Mouse (Mus musculus): ENCODE results near the gene Chsy1. TPM values are rescaled to one million over a fixed set of nuclear protein-coding genes. Genes with fewer than 3 reads are reported as not detected.

The Chsy1 gene
- polyA plus RNA-seq, 1 experiment from 2014 or later: 20.4 TPM

- H3K4me1 ChIP-seq (ENCODE audit: control insufficient read depth, insufficient read depth, low read length): peaks cover under 1% of the 10 kb centered on the region; the same call in 1 of the 2 replicates
- ATAC-seq (ENCODE audit: low FRiP score): no peak
- H3K9ac ChIP-seq (ENCODE audit: low read length): no peak overlapping the region
- DNase-seq (ENCODE audit: low spot score, missing footprints): no peak
- 71% methylated on average over 4 of the region's 4 CpGs for WGBS
- no peak overlapping the region for H3K4me2 ChIP-seq
- no peak overlapping the region for H3K4me3 ChIP-seq (ENCODE audit: low read depth, low read length)
- H3K9me3 ChIP-seq (ENCODE audit: control insufficient read depth, low read length): no peaks in the 10 kb centered on the region
- H3K36me3 ChIP-seq (ENCODE audit: control insufficient read depth, insufficient read depth, low read length): no peaks in the 10 kb centered on the region
- H3K27me3 ChIP-seq (ENCODE audit: control insufficient read depth, insufficient read depth, low read length): no peaks in the 10 kb centered on the region
- H3K27ac ChIP-seq (ENCODE audit: low read depth, low read length): no peak overlapping the region
These were observed 3.5 kb upstream of the Chsy1 start for GRCm38 (mm10) chr7:66105771-66106170.

DNA sequence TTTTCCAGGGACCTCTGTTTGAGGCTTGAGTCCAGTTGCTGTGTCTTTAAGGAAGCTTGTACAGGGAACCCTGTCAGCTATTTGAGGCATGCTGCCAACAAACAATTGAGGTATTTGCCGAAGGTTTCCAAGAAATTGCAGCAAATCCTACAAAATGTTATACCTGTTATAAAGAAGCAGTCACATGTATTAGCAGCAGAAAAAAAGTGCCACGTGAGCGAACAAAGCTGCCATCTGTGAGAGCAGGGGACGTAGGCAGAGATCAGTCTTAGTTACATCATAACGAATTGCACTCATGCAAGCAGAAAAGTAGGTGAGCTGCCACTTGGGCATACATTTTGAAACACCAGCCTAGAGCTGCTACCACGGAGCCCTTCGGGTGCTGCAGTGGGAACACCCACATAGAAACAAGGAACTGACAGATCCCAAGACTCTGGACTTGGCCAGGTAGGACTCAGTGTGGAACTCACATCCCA, 2.7 kb upstream of the Chsy1 start:
- WGBS: 83% methylated on average over 7 of the region's 7 CpGs

GRCm38 (mm10) chr7:66107206-66107605, 2.1 kb upstream of the Chsy1 start:
- Histone ChIP-seq H3K4me1 (ENCODE audit: control insufficient read depth, insufficient read depth, low read length) (peaks cover 8% of the 10 kb centered on the region; the same call in 1 of the 2 replicates), H3K4me2 (no peak overlapping the region), H3K27me3 (ENCODE audit: control insufficient read depth, insufficient read depth, low read length) (no peaks in the 10 kb centered on the region), H3K9me3 (ENCODE audit: control insufficient read depth, low read length) (no peaks in the 10 kb centered on the region), H3K9ac (ENCODE audit: low read length) (no peak overlapping the region), H3K27ac (ENCODE audit: low read depth, low read length) (no peak overlapping the region), H3K36me3 (ENCODE audit: control insufficient read depth, insufficient read depth, low read length) (no peaks in the 10 kb centered on the region), H3K4me3 (ENCODE audit: low read depth, low read length) (no peak overlapping the region)
- ATAC-seq (ENCODE audit: low FRiP score): no peak
- DNase-seq (ENCODE audit: low spot score, missing footprints): no peak
- 83% methylated on average over 11 of the region's 11 CpGs for WGBS

More for the DNA sequence above, 2.7 kb upstream of the Chsy1 start:
- H3K27me3 ChIP-seq (ENCODE audit: control insufficient read depth, insufficient read depth, low read length): no peaks in the 10 kb centered on the region
- no peak overlapping the region for H3K4me2 ChIP-seq
- H3K36me3 ChIP-seq (ENCODE audit: control insufficient read depth, insufficient read depth, low read length): no peaks in the 10 kb centered on the region
- H3K27ac ChIP-seq (ENCODE audit: low read depth, low read length): no peak overlapping the region
- no peak overlapping the region for H3K9ac ChIP-seq (ENCODE audit: low read length)
- H3K4me1 ChIP-seq (ENCODE audit: control insufficient read depth, insufficient read depth, low read length): peaks cover 6% of the 10 kb centered on the region; the same call in 1 of the 2 replicates
- DNase-seq (ENCODE audit: low spot score, missing footprints): no peak
- ATAC-seq (ENCODE audit: low FRiP score): no peak
- no peak overlapping the region for H3K4me3 ChIP-seq (ENCODE audit: low read depth, low read length)
- no peaks in the 10 kb centered on the region for H3K9me3 ChIP-seq (ENCODE audit: control insufficient read depth, low read length)

DNA sequence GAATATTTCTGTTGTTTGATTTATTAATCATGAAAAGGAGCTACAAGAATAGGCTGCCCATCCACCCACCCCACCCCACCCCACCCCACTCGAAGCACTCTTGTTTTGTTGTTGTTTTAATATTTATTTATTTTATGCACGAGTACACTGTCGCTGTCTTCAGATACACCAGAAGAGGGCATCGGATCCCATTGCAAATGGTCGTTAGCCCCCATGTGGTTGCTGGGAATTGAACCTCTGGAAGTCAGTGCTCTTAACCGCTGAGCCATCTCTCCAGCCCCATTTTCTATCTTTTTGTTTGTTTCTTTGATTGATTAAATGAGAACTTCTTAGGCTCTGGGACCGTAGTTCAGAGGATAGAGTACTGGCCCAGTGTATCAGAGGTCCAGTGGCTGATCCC, 1.4 kb upstream of the Chsy1 start:
- H3K27ac ChIP-seq (ENCODE audit: low read depth, low read length): no peak overlapping the region
- peaks cover 8% of the 10 kb centered on the region; the same call in 1 of the 2 replicates for H3K4me1 ChIP-seq (ENCODE audit: control insufficient read depth, insufficient read depth, low read length)
- H3K4me2 ChIP-seq: no peak overlapping the region
- 14% methylated on average over 7 of the region's 7 CpGs for WGBS
- no peaks in the 10 kb centered on the region for H3K27me3 ChIP-seq (ENCODE audit: control insufficient read depth, insufficient read depth, low read length)
- no peak overlapping the region for H3K9ac ChIP-seq (ENCODE audit: low read length)
- ATAC-seq (ENCODE audit: low FRiP score) (no peak), DNase-seq (ENCODE audit: low spot score, missing footprints) (no peak)
- H3K4me3 ChIP-seq (ENCODE audit: low read depth, low read length): no peak overlapping the region
- no peaks in the 10 kb centered on the region for H3K9me3 ChIP-seq (ENCODE audit: control insufficient read depth, low read length)
- no peaks in the 10 kb centered on the region for H3K36me3 ChIP-seq (ENCODE audit: control insufficient read depth, insufficient read depth, low read length)

GRCm38 (mm10) chr7:66109855-66110635, 730 bp downstream of the Chsy1 start:
- DNase-seq (ENCODE audit: low spot score, missing footprints): peak; percentile 94
- H3K4me3 ChIP-seq (ENCODE audit: low read depth, low read length): peak overlapping the region; percentile 91
- no peaks in the 10 kb centered on the region for H3K9me3 ChIP-seq (ENCODE audit: control insufficient read depth, low read length)
- H3K4me1 ChIP-seq (ENCODE audit: control insufficient read depth, insufficient read depth, low read length): peaks cover 10% of the 10 kb centered on the region; the same call in 1 of the 2 replicates
- peak overlapping the region; percentile 93 for H3K9ac ChIP-seq (ENCODE audit: low read length)
- ATAC-seq (ENCODE audit: low FRiP score): peak; percentile 53
- peak overlapping the region; percentile 90 for H3K27ac ChIP-seq (ENCODE audit: low read depth, low read length)
- H3K4me2 ChIP-seq: peak overlapping the region; percentile 80
- H3K36me3 ChIP-seq (ENCODE audit: control insufficient read depth, insufficient read depth, low read length): no peaks in the 10 kb centered on the region
- under 1% methylated on average over 71 of the region's 77 CpGs for WGBS
- no peaks in the 10 kb centered on the region for H3K27me3 ChIP-seq (ENCODE audit: control insufficient read depth, insufficient read depth, low read length)

DNA sequence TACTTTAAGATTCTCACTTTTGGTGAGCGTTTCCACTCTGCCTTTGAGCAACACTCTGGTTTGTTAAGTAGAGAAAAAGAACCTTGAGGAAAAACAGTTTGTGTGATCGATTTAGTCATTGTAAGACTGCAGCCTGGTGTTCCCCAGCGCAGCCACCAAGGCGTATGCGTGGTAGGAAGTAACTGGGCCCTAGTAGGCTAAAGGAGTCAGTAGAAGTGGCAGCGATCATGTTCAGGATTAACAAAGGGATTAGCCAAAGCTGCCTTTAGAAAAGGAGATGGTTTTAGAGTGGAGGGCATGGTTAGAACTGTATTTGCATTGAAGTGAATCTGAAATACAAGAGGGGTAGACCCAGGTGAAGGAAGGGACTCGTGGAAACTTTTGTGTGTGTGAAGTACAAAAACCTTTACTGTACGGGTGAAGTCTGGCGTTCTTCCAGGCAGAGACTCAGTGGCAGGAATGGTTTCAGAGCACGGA, 1.4 kb downstream of the Chsy1 start:
- H3K27me3 ChIP-seq (ENCODE audit: control insufficient read depth, insufficient read depth, low read length): no peaks in the 10 kb centered on the region
- peak overlapping the region; percentile 93 for H3K9ac ChIP-seq (ENCODE audit: low read length)
- peaks cover 10% of the 10 kb centered on the region; the same call in 1 of the 2 replicates for H3K4me1 ChIP-seq (ENCODE audit: control insufficient read depth, insufficient read depth, low read length)
- 2% methylated on average over 10 of the region's 10 CpGs for WGBS
- peak overlapping the region; percentile 91 for H3K4me3 ChIP-seq (ENCODE audit: low read depth, low read length)
- H3K4me2 ChIP-seq: peak overlapping the region; percentile 80
- H3K27ac ChIP-seq (ENCODE audit: low read depth, low read length): no peak overlapping the region
- DNase-seq (ENCODE audit: low spot score, missing footprints): peak; percentile 94
- no peak for ATAC-seq (ENCODE audit: low FRiP score)
- no peaks in the 10 kb centered on the region for H3K9me3 ChIP-seq (ENCODE audit: control insufficient read depth, low read length)
- H3K36me3 ChIP-seq (ENCODE audit: control insufficient read depth, insufficient read depth, low read length): no peaks in the 10 kb centered on the region

DNA sequence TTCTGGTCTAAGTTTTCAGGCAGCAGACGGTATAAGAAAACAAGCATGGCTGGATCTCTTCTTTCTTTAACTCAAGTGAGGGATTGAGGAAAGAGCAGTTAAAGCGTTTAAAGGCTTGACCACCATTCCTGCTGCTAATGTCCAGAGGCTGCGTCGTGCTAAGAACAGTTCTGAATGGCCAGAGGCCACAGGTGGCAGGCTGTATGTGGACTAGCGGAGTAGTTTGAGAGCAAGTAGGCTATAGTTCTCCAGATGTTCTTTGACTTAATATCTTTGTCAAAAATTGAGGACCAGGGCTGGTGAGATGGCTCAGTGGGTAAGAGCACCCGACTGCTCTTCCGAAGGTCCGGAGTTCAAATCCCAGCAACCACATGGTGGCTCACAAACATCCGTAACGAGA, 1.9 kb downstream of the Chsy1 start:
- H3K4me1 ChIP-seq (ENCODE audit: control insufficient read depth, insufficient read depth, low read length): peaks cover 10% of the 10 kb centered on the region; the same call in 1 of the 2 replicates
- H3K27ac ChIP-seq (ENCODE audit: low read depth, low read length): no peak overlapping the region
- WGBS: 58% methylated on average over 10 of the region's 10 CpGs

GRCm38 (mm10) chr7:66113561-66113960, 4.2 kb downstream of the Chsy1 start:
- Histone ChIP-seq H3K27ac (ENCODE audit: low read depth, low read length) (no peak overlapping the region), H3K9ac (ENCODE audit: low read length) (no peak overlapping the region), H3K27me3 (ENCODE audit: control insufficient read depth, insufficient read depth, low read length) (no peaks in the 10 kb centered on the region), H3K36me3 (ENCODE audit: control insufficient read depth, insufficient read depth, low read length) (no peaks in the 10 kb centered on the region), H3K4me2 (no peak overlapping the region), H3K4me1 (ENCODE audit: control insufficient read depth, insufficient read depth, low read length) (peaks cover 10% of the 10 kb centered on the region; the same call in 1 of the 2 replicates), H3K4me3 (ENCODE audit: low read depth, low read length) (no peak overlapping the region), H3K9me3 (ENCODE audit: control insufficient read depth, low read length) (no peaks in the 10 kb centered on the region)
- no peak for ATAC-seq (ENCODE audit: low FRiP score)
- DNase-seq (ENCODE audit: low spot score, missing footprints): no peak
- 92% methylated on average over 3 of the region's 3 CpGs for WGBS

More for the DNA sequence above, 1.9 kb downstream of the Chsy1 start:
- Histone ChIP-seq H3K4me3 (ENCODE audit: low read depth, low read length) (peak overlapping the region; percentile 91), H3K36me3 (ENCODE audit: control insufficient read depth, insufficient read depth, low read length) (no peaks in the 10 kb centered on the region), H3K9ac (ENCODE audit: low read length) (peak overlapping the region; percentile 93), H3K4me2 (peak overlapping the region; percentile 80), H3K9me3 (ENCODE audit: control insufficient read depth, low read length) (no peaks in the 10 kb centered on the region), H3K27me3 (ENCODE audit: control insufficient read depth, insufficient read depth, low read length) (no peaks in the 10 kb centered on the region)
- ATAC-seq (ENCODE audit: low FRiP score): no peak
- DNase-seq (ENCODE audit: low spot score, missing footprints): no peak

DNA sequence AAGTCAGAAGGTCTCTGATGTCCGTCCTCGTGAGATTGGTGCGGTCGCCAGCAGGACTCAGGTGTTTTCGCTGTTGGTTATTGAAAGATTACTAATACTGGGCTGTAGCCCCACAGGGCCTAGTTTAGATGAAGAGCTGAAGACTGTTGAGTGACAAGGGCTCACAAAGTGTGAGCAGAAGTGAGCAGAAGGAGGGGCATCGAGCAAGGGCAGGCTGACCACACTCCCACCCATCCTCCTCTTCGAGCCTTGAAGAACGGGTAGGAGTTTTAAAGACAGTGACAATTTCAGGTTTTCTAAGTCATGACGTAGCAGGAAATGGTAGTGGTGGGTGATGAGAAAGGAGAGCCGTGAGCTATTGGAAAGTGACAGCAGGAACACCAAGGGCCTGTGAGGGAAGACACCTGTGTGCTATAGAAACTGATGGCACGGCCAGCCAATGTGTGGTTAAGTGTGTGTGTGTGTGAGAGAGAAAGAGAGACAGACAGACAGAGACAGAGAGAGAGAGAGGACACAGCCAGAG, 6.6 kb downstream of the Chsy1 start:
- Histone ChIP-seq H3K4me1 (ENCODE audit: control insufficient read depth, insufficient read depth, low read length) (peaks cover 9% of the 10 kb centered on the region; the same call in 1 of the 2 replicates), H3K27me3 (ENCODE audit: control insufficient read depth, insufficient read depth, low read length) (no peaks in the 10 kb centered on the region), H3K9me3 (ENCODE audit: control insufficient read depth, low read length) (no peaks in the 10 kb centered on the region), H3K27ac (ENCODE audit: low read depth, low read length) (no peak overlapping the region), H3K4me3 (ENCODE audit: low read depth, low read length) (no peak overlapping the region), H3K4me2 (no peak overlapping the region), H3K36me3 (ENCODE audit: control insufficient read depth, insufficient read depth, low read length) (no peaks in the 10 kb centered on the region), H3K9ac (ENCODE audit: low read length) (no peak overlapping the region)
- ATAC-seq (ENCODE audit: low FRiP score) (no peak), DNase-seq (ENCODE audit: low spot score, missing footprints) (no peak)
- 91% methylated on average over 11 of the region's 11 CpGs for WGBS
